Mouse (Mus musculus) stomach, embryonic 15.5 days (tissue): ENCODE measurements around the gene Cic. TPM values are rescaled to one million over a fixed set of nuclear protein-coding genes. Genes with fewer than 3 reads are reported as not detected.

Experiments used
- ATAC-seq: fragments of 200-750 bp; cut with Nextera tagmentation; 2 replicates; pipeline ENCODE4 v1.8.0; 2017; ENCODE audit warnings: low read depth, moderate number of reproducible peaks, moderate TSS enrichment; ENCODE audit not compliant: insufficient read depth, low FRiP score
- H3K27ac ChIP-seq: fragments of 300-500 bp; sonication (generic); 2 replicates; pipeline ENCODE4 v1.5.1; 2015; ENCODE audit warnings: mild to moderate bottlenecking, inconsistent platforms
- H3K27me3 ChIP-seq: fragments of 300-500 bp; sonication (generic); replicated peaks from 2 replicates; pipeline ENCODE4 v1.6.1; 2015; ENCODE audit warnings: inconsistent platforms
- H3K36me3 ChIP-seq: fragments of 300-500 bp; sonication (generic); 2 replicates; pipeline ENCODE4 v1.6.1; 2015; ENCODE audit warnings: inconsistent platforms
- H3K4me1 ChIP-seq: fragments of 300-500 bp; sonication (generic); 2 replicates; pipeline ENCODE4 v1.6.1; 2015; ENCODE audit warnings: inconsistent platforms
- H3K4me2 ChIP-seq: fragments of 300-500 bp; sonication (generic); 2 replicates; pipeline ENCODE4 v1.6.1; 2015; ENCODE audit warnings: mild to moderate bottlenecking, inconsistent platforms
- H3K4me3 ChIP-seq: fragments of 300-500 bp; sonication (generic); replicated peaks from 2 replicates; pipeline ENCODE4 v1.5.1; 2015; ENCODE audit warnings: inconsistent platforms
- H3K9ac ChIP-seq: fragments of 300-500 bp; sonication (generic); 2 replicates; pipeline ENCODE4 v1.6.1; 2015; ENCODE audit warnings: inconsistent platforms
- H3K9me3 ChIP-seq: fragments of 300-500 bp; sonication (generic); 2 replicates; pipeline ENCODE4 v1.6.1; 2016; ENCODE audit warnings: inconsistent platforms
- WGBS: fragments of 180-500 bp; shearing (Covaris S2); methylation state at CpG from one replicate; pipeline ENCODE4 v1.1.7; 2015; 5-methylcytosine and 5-hydroxymethylcytosine counted together
- polyA plus RNA-seq: library from polyadenylated mRNA; unstranded; fragments of >200 nt; fragmentation: Nextera tagmentation; extraction: Ambion mirVana; gene quantifications from 2 replicates; pipeline ENCODE4 v1.2.1, GENCODE M21; 2015

The Cic gene
- polyA plus RNA-seq, 1 experiment from 2014 or later, result 36.4 TPM

DNA sequence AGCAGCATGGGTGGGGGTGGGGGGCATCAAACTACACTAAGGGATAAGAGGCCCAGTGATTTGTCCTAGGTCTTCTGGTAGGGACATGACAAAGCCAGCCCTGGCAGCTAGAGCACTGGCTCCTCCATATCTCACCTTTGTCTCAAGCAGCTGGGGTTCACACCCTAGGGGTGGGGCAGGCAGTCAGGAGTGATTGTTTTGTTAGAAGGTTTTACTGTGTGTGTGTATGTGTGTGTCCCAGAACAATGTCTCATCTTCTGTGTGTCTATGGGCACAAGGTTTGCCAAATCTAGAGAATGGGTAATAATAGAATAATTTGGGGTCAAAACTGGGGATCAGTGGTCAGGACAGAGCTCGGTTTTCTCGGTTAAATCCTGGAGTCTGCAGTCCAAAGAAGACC is 38.0 kb downstream of the Cic start:
- Histone ChIP-seq H3K27me3 (peaks cover 17% of the 10 kb centered on the region), H3K27ac (no peak overlapping the region), H3K4me2 (peak overlapping the region; percentile 96), H3K9ac (no peak overlapping the region), H3K36me3 (no peaks in the 10 kb centered on the region), H3K4me1 (peaks cover 9% of the 10 kb centered on the region; the same call in 1 of the 2 replicates), H3K4me3 (peak overlapping the region; percentile 53), H3K9me3 (no peaks in the 10 kb centered on the region)
- ATAC-seq, result no peak
- 0% methylated on average over 2 of the region's 2 CpGs for WGBS

DNA sequence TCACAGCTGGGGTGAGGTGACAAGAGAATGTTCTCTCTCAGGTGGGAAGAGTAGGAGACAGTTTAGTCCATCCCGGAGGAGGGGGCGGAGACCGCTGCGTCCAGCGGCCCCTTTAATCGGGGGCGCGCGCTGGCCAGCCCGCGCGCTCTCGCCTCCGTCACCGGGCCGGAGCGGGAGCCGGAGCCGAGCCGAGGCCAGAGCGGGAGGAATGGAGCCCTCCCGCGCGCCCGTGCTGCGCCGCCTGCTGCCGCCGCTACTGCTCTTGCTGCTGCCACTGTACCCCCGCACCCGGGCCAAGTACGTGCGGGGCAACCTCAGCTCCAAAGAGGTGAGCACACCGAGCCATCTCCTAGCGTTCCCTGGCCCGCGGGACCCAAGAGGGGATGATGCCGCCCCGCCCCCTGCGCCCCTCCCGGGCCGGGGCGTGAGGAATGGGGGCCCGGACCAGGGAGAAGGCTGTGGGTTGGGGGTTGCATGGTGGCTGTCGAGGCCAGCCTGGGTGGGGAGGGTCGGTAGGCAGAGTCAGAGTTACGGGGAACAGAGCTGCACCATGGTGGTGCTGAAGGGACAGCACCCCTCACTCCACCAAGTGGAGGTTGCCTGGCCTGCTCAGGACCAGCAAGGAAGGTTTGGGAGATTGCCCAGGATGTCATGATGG is 38.6 kb downstream of the Cic start, which contains the start of gene Tmem145:
Gene Tmem145 (plus strand): TSS at position 151 of the 658 bp plus-strand sequence.
- Histone ChIP-seq H3K36me3 (no peaks in the 10 kb centered on the region), H3K27ac (no peak within 1 kb of the TSS), H3K4me2 (peak within 1 kb of the TSS; percentile 96), H3K4me1 (peaks cover 9% of the 10 kb centered on the region; the same call in 1 of the 2 replicates), H3K27me3 (peaks cover 18% of the 10 kb centered on the region), H3K4me3 (peak within 1 kb of the TSS; percentile 53), H3K9ac (no peak within 1 kb of the TSS), H3K9me3 (no peaks in the 10 kb centered on the region)
- 0% methylated on average over 47 of the region's 47 CpGs for WGBS
- peak; percentile 69; the same call in 1 of the 2 replicates for ATAC-seq

DNA sequence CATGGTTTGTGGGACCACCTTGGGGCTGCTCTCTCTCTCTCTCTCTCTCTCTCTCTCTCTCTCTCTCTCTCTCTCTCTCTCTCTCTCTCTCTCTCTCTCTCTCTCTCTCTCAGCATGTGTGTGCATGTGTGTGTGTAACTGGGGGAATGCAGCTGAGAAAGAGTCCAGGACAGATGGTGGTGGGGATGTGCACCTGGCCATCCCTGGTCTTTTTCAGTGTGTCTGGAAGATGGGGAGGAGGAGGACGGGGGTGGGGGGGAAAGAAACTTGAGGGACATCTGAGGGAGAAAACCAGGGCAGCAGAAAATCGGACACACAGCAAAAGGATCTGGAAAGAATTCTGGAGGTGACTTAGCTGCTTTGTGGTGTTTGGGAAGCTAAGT is 39.1 kb downstream of the Cic start:
- H3K27me3 ChIP-seq, result peaks cover 23% of the 10 kb centered on the region
- no peaks in the 10 kb centered on the region for H3K9me3 ChIP-seq
- peaks cover 9% of the 10 kb centered on the region; the same call in 1 of the 2 replicates for H3K4me1 ChIP-seq
- ATAC-seq, result no peak
- 41% methylated on average over 2 of the region's 2 CpGs for WGBS
- H3K9ac ChIP-seq, result no peak overlapping the region
- H3K4me3 ChIP-seq, result no peak overlapping the region
- no peaks in the 10 kb centered on the region for H3K36me3 ChIP-seq
- H3K4me2 ChIP-seq, result no peak overlapping the region
- no peak overlapping the region for H3K27ac ChIP-seq

DNA sequence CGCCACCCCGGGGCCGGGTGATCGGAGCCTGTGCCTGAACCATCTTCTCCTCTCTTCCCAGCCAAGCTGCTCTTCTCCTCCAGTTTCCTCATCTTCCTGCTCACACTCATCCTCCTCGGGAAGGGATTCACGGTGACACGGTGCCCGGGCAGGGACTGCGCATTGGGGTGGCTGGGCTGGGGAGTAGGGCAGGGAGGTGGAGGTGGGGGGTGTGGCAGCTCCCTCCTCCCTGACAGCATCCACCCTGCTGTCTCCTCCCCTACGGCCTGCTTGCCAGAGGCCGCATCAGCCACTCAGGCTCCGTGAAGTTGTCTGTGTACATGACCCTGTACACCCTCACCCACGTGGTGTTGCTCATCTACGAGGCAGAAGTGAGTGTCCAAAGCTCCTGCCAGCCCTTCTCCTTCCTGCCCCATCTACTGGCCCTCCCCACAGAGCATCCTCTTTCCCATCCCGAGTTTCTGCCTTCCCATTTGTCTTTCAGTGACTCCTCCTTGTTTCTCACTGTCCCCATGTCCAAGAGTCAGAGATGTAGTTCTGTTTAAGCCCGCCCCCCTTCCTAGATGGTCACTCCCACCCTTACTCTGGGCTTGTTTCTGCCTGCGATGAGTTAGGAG is 41.3 kb downstream of the Cic start:
- WGBS, result 51% methylated on average over 17 of the region's 17 CpGs
- peaks cover 45% of the 10 kb centered on the region for H3K27me3 ChIP-seq
- no peak for ATAC-seq
- no peak overlapping the region for H3K9ac ChIP-seq
- H3K27ac ChIP-seq, result no peak overlapping the region
- no peaks in the 10 kb centered on the region for H3K36me3 ChIP-seq
- H3K4me3 ChIP-seq, result no peak overlapping the region
- H3K4me2 ChIP-seq, result no peak overlapping the region
- no peaks in the 10 kb centered on the region for H3K9me3 ChIP-seq
- H3K4me1 ChIP-seq, result peaks cover 9% of the 10 kb centered on the region; the same call in 1 of the 2 replicates

DNA sequence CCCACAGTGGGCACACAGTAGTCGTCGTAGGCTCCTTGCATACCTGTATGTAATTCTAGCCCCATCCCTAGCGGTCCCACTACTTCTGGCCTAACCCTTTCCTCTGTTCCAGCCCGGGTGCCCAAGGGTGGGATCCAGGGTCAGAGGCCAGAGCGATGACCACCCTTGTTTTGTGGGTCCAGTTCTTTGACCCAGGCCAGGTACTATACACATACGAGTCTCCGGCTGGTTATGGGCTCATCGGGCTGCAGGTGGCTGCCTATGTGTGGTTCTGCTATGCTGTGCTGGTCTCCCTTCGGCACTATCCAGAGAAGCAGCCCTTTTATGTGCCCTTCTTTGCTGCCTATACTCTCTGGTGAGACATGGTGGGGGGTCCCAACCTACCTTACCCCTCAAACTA is 41.9 kb downstream of the Cic start:
- Histone ChIP-seq H3K4me2 (no peak overlapping the region), H3K27me3 (peaks cover 52% of the 10 kb centered on the region), H3K27ac (no peak overlapping the region), H3K9ac (no peak overlapping the region), H3K4me1 (peaks cover 10% of the 10 kb centered on the region; the same call in 1 of the 2 replicates), H3K9me3 (no peaks in the 10 kb centered on the region), H3K36me3 (no peaks in the 10 kb centered on the region), H3K4me3 (no peak overlapping the region)
- WGBS, result 84% methylated on average over 9 of the region's 9 CpGs
- ATAC-seq, result 0 out of 2 replicates have a peak, but pooled peaks have one; percentile 8

DNA sequence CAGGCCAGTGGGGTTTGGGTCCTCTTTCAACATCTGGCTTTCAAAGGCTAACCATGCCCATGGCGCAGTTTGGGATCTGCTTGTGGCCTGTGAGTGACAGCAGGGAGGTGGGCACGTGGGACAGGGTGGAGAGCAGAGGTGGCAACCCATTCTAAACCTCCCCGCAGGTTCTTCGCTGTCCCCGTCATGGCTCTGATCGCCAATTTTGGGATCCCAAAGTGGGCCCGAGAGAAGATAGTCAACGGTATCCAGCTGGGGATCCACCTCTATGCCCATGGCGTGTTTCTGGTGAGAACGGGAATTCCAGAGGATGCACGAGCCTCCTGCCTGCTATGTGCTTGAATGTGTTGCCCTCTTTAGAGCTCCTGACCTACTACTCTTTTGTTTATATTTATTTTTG is 43.7 kb downstream of the Cic start:
- Histone ChIP-seq H3K27ac (no peak overlapping the region), H3K36me3 (no peaks in the 10 kb centered on the region), H3K4me3 (no peak overlapping the region), H3K4me2 (no peak overlapping the region), H3K9me3 (no peaks in the 10 kb centered on the region), H3K27me3 (peaks cover 63% of the 10 kb centered on the region), H3K9ac (no peak overlapping the region), H3K4me1 (peaks cover 20% of the 10 kb centered on the region)
- whole genome bisulfite sequencing, result 70% methylated on average over 11 of the region's 11 CpGs
- ATAC-seq, result no peak

DNA sequence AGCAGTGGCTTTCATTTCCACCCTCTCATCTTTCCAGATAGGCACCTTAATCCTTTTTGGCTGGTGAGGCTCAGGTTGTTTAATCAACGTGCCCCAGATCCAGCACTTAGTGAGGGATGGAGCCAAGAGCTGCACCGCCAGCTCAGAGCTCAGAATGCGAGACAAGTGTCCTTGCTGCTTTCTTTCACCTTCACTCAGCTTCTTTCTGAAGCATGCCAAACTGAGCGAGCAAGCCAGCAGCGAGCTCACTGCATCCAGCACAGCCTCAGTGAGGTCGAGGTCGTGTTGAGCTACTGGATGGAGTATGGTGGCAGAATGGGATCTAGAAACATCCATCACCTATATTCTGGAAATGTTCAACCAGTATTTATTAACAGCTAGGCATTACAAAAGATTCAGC is 45.8 kb downstream of the Cic start:
- no peak for ATAC-seq
- Histone ChIP-seq H3K27ac (no peak overlapping the region), H3K9me3 (no peaks in the 10 kb centered on the region), H3K4me1 (peaks cover 31% of the 10 kb centered on the region), H3K4me2 (no peak overlapping the region), H3K36me3 (no peaks in the 10 kb centered on the region), H3K9ac (no peak overlapping the region), H3K4me3 (no peak overlapping the region), H3K27me3 (peaks cover 51% of the 10 kb centered on the region)
- 40% methylated on average over 7 of the region's 7 CpGs for WGBS

DNA sequence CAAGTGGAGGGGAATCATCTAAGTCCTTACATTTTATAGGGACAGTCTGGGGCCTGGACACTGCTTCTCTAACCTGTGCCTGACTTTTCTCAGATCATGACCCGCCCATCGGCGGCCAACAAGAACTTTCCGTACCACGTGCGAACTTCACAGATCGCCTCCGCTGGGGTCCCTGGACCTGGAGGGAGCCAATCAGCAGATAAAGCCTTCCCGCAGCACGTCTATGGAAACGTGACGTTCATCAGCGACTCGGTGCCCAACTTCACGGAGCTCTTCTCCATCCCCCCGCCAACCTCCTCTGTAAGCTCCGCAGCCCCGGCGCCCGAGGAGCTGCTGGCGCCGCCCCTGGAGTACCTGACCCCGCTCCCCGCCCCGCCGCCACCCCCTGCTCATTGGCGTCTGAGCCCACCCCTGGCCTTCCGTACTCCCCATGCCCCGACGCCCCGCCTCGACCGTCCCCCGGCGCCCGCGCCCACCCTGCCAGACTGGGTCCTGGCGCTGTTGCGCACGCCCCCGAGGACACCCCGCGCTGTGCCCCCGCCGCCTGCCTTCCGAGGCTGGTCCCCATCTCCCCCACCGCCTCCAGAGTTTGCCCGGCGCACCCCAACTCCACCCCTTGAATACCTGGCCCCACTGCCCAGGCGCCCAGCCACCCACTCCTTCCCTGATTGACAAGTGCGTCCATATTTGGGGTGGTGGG is 47.3 kb downstream of the Cic start:
- Histone ChIP-seq H3K9ac (no peak overlapping the region), H3K4me3 (peak overlapping the region; percentile 67), H3K4me2 (peak overlapping the region; percentile 87), H3K27ac (no peak overlapping the region), H3K4me1 (peaks cover 31% of the 10 kb centered on the region), H3K36me3 (no peaks in the 10 kb centered on the region), H3K27me3 (peaks cover 51% of the 10 kb centered on the region), H3K9me3 (no peaks in the 10 kb centered on the region)
- WGBS, result 4% methylated on average over 49 of the region's 51 CpGs
- ATAC-seq, result no peak

DNA sequence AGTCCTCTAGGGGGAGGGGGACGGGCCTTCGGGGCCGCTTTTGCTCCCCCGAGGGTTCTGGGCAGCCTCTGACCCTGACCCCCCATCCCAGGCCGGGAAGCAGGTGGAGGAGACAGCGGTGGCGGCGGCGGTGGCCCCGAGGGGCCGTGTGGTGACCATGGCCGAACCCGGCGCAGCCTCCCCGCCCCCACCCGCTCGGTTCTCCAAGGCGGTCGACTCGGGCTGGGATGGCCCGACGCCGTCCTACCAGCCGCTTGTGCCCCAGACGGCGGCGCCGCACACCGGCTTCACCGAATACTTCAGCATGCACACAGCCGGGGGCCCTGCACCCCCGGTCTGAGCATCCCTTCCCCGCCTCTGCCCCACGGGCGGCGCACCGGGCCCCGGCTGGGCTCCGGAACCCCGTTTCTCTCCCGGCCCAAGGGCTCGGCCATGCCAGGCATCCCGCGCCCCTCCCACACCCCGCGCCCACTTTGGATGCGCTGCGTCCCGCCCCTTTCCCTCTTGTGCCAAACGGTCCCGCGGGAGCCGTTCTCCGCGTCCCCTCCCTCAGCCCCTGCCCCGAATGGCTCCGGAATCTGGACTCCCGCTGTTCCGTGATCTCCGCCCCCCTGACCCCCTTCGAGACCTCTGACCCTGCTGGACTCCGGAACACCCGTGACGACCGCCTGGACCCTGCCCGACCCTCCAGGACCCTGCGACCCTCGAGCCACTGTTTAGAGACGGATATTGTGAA is 48.0 kb downstream of the Cic start:
- Histone ChIP-seq H3K9me3 (no peaks in the 10 kb centered on the region), H3K4me1 (peaks cover 31% of the 10 kb centered on the region), H3K36me3 (no peaks in the 10 kb centered on the region), H3K27ac (no peak overlapping the region), H3K4me2 (peak overlapping the region; percentile 87), H3K9ac (no peak overlapping the region), H3K4me3 (peak overlapping the region; percentile 67), H3K27me3 (peaks cover 51% of the 10 kb centered on the region)
- ATAC-seq, result no peak
- WGBS, result 2% methylated on average over 69 of the region's 69 CpGs

DNA sequence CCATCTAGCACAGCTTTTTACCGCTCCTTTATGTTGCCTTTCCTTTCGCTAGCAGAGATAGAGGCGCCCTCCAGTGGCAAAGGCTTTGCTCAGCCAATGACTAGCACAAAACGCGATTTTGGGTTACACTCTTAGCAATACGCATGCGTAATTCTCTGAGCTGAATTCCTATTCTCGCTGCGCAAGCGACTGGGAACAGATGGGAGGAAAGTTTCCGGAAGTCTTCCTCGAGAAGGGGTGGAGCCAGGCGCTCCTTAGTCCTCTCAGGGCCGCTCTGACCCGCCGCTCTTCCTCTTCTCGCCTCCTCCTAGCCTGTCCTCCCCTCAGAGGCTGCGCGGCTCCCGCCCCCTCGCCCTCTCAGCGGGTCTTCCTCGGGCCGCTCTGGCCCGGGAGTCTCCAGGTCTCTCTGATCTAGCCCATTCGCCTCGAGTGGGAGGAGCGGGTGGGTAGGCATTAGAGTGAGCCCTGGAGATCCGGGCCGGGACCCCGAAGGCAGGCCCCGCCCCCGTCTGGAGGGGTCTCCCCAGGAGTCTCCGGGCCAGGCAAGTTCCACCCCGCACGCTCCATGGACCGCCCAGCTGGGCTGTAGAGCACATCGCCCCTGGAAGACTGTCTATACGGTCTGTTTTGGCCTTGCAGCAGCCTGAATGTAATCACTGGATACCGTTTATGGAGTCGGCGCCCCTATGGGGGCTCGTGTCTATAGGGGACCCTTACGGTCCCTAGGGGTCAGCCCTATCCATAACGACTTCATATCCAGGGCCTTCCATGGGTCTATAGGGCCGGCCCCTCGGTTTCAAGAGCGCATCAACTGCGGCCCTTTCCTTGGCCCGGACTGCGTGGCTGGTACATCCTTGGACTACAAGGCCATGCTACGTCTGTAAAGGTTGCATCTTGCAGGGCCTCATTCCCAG is 49.3 kb downstream of the Cic start, which contains the start of gene Megf8:
Gene Megf8 (plus strand): TSS at position 633 of the 914 bp plus-strand sequence.
- peak; percentile 97 for ATAC-seq
- Histone ChIP-seq H3K4me3 (peak within 1 kb of the TSS; percentile 67), H3K9me3 (no peaks in the 10 kb centered on the region), H3K27ac (peak within 1 kb of the TSS; percentile 87), H3K4me2 (peak within 1 kb of the TSS; percentile 98), H3K9ac (peak within 1 kb of the TSS; percentile 65), H3K36me3 (no peaks in the 10 kb centered on the region), H3K27me3 (peaks cover 42% of the 10 kb centered on the region), H3K4me1 (peaks cover 36% of the 10 kb centered on the region)
- WGBS, result under 1% methylated on average over 52 of the region's 52 CpGs
